Mouse (Mus musculus) adrenal gland, adult (tissue): Measurements from ENCODE around the gene Letm1.

ENCODE experiments used
- DNase-seq, 2 experiments: peaks; one replicate each; pipeline ENCODE4 v3.0.0; 2022 to 2023; ENCODE audit warnings: low spot score in 1 of 2; ENCODE audit not compliant: inconsistent age in 2 of 2

Letm1 gene

DNA sequence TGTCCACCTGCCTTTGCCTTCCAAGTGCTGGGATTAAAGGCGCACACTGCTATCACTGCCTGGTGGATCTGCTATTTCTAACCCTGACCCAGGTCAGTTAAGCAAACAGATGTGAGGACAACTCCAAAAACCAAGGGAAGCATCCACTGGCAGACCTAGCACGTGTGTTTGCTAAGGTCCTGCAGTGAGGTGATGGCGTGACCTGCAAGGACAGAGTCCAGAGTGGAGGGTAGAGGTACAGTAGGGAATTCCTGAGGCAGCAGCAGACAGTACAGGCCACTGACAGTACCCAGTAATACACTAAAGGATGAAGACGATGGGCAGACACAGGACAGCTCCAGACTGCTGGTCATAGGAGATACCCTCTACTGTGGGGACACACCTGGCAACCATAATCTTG is 42.1 kb downstream of the Letm1 start:
- no peak for DNase-seq

DNA sequence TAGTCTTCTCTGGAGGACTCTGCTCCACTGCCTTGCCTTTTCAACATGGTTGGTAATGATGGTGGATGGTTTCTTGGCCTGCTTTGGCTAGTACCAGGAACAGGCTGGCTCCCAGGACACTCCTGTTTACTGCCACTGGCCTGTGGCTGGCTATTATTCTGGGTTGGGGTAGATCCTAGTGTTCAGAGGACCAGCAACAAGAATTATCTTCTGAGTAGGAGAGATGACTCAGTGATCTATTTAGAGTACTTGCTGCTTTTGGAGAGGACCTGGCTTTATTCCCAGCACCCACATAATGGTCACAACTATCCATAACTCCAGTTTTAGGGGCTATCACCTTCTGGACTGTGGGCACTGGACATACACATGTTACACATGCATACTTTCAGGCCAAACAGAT is 44.3 kb downstream of the Letm1 start:
- DNase-seq: no peak

DNA sequence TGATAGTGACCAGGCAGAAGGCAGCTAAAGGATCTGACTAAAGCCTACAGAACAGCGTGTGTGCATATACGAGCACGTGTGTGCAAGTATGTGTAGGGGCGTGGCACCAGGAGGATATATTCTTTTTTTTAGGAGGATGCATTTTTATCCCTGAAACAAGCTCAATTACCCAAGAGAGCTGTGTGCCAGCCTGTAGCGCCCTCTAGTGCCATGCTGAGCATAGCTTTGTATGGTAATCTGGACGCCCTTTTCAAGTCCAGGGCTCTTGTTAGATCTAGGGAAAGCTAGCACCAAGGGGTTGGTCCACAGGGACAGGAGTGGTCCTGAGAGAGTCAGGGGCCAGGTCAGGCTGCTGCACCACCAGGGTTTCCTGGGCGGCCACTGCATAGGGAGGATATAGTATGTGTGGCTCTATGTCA is 44.7 kb downstream of the Letm1 start:
- peak; percentile 65 to 88 for DNase-seq

DNA sequence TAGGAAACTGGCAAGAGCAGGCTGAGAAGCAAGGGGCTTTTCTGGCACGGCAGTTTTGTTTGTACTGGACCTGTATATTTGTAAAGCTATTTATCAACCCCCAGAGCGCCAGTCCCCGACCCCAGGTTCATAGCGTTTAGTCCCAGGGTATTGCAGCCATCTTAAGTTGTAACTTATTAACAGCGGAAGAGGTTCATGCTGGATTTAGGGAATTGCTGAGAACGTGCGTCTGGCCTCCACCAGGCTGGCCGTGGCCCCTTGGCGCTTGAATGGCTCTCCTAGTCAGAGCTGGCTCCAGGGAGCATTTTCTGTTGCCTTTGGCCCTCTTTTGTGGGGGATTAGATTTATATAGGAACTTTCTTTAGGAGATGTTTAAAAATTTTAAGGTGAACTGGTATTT is 46.4 kb downstream of the Letm1 start:
- no peak for DNase-seq

DNA sequence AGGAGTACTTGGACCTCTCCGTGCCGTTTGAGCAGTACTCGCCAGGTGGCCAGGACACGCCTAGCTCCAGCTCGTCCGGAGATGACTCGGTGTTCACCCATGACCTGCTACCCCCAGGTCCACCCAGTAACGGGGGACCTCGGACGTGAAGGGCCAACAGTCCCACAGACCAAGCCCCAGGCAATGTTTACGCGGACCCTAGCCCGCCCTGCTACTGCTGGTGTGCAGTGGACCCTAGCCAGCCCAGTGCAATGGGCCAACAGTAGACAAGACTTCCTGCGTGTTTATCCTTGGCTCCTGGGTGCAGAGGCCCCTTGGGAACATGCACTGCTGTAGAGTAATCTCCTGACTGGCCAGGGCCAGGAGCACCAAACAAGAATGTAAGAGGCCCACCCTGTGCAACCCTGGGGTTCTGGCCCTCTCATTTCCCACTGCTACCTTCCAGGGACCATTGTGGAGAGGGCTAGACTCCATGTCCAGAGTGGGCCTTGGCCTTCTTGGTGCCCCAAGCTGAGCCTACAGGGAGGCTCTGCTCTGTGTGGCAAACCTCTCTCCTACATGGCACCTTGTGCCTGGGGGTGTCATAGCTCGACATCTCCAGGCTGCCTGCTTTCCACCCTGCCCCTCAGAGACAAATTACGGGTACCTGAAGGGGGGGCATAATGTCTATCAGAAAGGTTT is 47.1 kb downstream of the Letm1 start:
- no peak for DNase-seq

DNA sequence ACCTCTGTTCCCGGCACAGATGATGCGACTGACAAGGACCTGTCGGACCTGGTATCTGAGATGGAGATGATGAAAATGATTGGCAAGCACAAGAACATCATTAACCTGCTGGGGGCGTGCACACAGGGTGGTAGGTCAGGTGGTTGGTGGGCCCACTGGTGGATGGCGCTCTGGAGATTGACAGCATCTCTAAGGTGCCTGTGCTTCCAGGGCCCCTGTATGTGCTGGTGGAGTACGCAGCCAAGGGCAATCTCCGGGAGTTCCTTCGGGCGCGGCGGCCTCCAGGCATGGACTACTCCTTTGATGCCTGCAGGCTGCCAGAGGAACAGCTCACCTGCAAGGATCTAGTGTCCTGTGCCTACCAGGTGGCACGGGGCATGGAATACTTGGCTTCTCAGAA is 48.8 kb downstream of the Letm1 start:
- no peak for DNase-seq

DNA sequence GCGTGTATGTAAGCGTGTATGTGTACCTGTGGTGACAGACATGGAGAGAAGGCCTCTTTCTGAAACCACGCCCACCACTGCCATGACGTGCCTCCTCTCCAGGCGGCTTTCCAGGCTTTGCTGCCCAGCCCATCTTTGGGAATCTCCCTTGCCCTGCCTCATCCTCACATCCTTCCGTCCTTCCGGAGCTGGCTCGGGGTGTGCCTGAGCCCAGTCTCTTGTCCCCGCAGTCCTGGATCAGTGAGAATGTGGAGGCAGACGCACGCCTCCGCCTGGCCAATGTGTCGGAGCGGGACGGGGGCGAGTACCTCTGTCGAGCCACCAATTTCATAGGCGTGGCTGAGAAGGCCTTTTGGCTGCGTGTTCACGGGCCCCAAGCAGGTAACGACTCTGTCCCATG is 51.6 kb downstream of the Letm1 start:
- DNase-seq: no peak

DNA sequence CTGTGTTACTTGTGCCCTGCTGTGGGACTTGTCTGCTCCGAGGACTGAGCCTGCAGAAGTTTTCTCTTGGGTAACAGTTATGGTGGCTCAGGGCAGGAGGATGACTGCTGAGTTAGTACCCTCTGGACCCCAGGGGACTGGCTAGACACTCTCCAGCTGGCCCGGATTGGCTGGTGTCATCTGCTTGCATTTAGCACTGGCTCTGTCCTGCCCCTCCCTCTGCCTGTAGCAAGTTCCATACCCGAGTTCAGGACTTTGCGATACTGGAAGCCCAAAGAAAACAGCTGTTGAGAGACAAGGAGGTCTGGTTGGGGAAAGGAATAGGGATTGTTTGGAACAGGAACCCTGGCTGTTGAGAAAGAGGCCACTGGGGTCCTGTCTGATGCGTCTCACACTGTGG is 52.1 kb downstream of the Letm1 start:
- no peak for DNase-seq

DNA sequence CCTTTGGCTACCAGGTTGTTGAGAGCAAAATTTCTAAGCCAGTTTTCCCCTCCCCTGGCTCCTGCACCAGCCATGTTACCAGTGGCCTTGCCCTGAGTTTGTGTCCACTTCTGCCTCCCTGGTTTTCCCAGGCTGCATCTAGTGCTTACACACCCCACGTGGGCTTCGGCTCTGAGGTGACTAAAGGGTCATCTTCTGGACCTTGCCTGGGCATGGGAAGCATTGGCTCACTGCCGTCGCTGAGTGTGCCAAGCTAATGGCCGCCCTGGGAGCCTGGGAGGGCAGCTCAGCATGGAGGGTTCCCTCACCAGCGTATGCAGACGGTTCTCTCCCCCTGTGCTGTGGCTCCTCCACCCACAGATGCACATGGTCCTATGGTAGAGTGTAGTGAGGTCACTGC is 53.8 kb downstream of the Letm1 start:
- DNase-seq: no peak

DNA sequence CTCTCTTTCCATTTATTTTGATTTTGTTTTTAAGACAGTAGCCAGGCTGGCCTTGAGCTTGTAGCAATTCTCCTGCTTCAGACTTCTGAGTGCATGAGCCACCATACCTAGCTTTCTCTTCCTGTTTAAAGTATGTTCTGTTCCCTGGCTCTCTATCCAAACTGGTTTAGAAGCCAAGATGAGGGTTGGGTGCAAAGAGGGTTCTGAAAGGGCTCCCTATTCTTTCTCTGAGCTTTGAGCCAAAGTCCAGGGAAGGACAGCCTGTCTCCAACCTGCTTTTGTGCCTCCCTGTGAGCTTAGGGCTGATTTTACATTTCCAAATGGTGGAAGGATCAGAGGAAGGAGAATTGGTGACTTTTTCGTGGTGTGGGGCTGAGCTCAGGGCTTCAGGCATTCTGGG is 55.7 kb downstream of the Letm1 start:
- no peak for DNase-seq

DNA sequence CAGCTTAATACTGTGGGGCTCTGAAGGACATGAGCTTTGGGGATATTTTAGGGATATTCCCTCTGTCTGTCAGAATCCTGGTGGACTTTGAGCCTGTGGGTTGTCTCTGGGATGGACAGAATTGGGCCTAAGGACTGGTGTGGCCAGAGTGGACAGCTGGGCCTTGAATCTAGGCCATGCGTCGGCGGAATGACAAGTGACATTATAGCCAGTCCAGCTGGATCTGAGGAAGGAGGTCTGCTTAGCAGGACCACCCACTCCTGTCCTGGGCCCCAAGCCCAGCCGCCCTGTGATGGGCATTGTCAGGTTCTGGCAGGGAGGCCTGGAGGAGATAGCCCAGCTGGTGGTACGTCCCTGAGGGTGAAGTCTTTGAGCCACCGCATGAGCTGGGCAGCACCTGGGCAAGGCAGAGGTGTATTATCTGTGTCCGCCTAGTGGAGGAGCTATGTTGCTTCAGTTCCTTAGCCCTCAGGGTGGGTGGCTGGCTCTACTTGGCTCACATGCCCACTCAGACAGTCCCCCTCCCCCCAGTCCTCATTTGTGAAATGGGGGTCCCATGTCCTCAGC is 56.5 kb downstream of the Letm1 start:
- DNase-seq: no peak

DNA sequence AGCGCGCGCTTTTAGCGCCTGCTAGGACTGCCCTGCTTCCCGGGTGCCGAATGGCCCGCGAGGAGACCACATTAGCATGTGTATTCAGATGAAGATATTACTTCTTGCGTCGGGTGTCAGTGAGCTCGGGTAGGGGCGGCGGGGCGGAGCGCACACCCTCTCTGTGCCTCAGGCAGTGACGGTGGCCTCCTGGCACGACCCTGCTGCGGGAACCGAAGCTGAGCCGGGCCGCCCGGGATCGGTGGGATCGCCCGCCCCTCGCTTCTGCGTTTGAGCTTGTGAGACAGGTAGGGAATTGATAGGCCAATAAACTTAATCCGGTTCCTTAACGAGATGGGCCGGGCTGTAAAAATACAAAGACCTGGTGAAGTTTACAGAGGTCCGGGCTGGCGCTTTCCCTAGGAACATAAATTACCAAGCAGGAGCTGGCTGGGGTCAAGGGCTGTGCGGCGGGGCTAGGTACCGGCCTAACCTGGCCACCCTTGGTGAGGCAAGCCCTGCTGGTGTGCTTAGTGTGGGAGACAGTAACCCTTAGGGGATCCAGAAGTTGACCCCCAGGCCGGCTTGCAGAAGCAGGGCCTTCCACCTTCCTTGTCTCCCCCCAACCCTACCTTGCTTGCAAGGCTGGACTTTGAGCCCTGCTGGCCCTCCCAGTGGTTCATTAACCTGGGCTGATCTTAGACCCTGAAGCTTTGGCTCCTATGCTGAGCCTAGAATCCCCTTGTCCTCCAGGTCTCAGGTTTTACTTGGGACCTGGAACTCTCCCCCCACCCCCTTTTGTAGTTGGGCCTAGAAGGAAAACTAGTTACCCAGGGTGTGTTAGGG is 58.8 kb downstream of the Letm1 start:
- DNase-seq: no peak

DNA sequence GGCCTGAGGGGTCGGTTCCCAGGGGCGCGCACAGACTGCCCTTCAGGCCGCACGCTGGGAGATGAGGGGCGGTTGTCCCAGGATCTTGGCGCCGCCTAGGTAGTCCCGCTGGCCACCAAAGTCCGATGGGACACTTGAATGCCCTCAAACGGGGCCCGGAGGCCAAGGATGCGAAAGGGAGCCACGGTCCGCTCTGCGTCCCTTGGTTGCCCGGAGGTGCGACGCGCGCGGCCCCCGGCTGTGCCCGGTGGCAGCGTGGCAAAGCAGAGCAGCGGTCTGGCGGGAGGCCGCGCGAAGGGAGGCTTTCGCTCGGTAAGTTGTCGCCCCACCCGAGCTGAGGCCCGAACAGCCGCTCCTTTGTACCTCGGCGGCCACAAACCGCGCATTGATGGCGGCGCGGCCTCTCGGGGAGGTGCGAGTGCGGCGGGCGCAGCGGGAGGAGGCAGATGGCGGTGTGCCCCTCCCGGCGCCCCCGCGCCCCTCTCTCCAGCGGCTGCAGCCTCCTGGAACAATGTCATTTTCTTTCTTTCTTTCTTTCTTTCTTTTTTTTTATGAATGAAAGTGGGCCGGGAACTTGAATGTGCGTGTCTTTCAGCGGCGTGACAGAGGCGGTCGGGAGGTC is 59.5 kb downstream of the Letm1 start:
- DNase-seq: peak in 1 of 2 experiments; percentile 58

DNA sequence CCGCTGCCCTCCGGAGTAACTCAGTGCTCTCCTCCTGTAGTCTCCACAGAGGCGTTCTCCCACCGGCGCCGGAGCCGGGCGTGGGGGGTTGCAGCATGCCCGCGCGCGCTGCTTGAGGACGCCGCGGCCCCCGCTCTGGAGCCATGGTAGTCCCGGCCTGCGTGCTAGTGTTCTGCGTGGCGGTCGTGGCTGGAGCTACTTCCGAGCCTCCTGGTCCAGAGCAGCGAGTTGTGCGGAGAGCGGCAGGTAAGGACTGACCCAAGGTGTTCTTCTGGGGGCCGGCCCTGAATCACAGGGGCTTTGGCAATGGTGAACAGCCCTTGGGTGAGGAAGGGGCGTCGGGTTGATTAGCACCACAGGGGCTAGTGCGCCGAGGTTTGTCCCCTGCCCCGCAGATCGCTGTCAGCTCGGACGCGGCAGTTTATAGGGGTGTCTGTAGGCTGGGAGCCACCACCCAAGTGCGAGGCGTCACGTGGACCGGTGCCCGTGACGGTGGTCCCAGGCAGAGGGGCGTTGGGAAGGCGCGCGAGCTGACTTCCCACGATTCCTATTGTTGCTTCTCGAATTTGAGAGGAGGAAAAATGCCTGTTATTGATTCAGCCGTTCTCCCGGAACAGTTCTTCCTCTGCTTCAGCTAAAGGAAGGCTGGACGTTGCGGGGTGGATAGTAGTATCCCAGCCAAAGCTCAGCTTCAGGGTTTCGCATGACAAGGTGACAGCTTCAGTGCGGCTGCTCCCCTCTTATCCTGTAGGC is 60.2 kb downstream of the Letm1 start:
- no peak for DNase-seq

DNA sequence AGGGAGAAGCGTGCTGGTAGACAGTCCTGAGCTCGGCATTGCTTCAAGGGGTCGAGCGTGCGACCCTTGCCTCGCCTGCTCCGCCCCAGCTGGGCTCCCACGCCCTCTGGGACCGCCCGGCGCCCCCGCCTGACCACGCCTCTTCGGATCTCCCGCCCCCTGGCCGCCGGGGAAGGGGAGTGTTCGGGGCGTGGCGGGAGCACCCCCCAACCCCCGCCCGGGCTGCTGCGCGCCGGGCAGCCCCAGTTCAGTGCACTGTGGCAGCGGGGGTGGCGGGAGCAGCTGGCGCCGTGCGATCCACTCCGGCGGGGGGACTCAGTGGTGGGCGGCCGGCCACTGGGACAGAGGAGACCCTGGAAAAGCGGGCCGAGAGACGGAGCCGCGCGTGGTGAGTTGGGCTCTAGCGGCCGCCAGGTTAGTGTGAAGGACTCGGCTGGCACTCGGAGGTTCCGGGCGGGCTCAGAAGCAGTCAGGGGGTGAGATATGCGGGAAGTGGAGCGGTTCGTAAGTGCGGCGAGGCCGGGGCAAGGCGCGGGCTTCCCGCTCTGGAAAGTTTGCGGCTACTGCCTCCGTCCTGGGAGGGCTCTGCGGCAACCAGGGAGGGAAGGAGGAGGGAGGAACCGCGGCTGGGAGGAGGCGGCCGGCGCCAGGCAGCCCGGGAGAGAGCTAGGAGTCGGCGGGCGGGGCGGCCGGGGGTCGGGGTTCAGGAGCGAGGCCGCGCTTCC is 60.9 kb downstream of the Letm1 start, which contains the start of gene Fgfr3:
Gene Fgfr3 (plus strand): TSS at position 134 of the 725 bp plus-strand sequence.
- peak; percentile 70 to 87 for DNase-seq

DNA sequence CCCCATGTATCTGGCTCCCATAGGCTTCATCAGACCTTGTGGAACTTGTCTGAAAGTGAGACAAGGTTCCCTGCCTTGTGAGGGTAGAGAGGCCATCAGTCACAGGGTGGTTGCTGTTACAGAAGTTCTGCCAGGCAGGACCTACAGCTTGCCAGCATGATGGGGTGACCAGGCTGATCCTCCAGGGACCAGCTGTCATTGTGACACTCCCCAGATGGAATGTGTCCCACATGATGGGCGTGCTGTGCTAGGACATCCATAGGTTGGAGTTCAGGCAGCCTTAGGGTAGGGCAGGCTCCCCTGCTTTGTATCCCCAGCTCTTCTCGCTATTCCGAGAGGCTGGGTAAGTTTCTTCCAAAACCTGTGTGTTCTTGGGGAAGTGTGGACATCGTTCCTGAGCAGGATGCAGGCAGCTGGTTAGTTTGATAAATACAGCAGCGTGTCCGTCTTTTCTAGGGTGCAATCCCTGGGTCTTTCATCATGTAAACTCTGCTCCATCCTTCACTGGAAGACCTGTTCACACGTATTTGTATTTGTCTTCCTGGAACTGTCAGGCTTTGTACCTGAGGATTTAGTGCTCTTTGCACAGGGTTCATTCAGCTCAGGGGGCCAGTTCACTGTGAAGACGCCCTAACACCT is 61.6 kb downstream of the Letm1 start:
- peak in 1 of 2 experiments; percentile 28 for DNase-seq

DNA sequence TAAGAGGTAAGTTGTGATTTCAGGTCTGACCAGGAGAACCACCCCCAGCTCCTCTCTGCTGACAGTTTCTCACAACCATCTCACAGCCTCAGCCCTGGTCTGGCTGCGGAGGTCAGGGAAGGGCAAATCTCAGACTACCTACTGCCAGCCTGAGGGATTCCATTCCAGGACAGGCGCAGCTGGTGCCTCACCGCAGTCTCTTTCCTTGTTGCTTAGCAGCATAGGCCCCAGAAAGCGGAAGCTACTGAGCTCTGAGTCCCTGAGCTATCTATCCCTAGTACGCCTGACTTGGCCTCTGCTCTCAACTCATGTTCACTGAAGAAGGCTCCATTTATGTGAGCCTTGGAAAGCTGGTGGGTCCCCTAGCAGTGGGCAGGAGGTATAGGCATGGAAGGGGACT is 64.2 kb downstream of the Letm1 start:
- DNase-seq: no peak

DNA sequence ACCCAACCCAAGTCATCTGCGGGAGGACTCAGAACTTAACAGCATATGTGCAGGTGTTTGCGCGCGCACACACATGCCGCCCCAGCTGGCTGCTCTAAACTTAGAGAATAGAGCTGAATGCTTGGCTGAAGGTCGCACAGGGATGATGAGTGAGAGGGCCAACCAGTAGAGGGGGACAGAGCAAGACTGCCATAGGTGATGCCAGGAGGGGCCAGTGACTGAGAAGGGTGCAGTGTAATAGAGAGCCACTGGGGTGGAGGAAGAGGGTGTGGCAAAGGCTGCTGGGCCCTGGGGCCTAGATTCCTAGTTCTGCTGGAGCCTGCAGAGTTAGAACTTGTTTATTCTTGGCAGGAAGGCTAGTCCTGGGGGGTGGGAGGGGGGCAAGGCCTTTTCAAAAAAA is 66.2 kb downstream of the Letm1 start:
- no peak for DNase-seq

DNA sequence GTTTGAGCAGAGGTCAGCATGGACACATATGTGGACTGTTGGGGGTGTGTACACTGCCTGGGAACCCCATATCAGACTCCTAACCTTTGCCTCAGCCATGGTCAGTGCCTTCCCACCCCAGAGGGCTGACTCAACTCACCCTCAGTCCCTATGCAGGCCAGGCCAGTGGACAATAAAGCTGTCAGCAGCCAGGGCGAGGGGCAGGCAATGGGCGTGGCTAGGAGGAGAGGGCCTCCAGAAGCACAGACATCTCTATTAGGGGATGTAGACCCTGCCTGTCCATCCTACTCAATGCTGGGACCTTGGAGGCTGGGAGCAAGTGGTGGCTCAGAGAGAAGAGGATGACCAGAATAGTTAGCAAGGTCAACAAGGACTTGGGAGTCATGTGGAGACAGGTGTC is 67.4 kb downstream of the Letm1 start:
- no peak for DNase-seq

DNA sequence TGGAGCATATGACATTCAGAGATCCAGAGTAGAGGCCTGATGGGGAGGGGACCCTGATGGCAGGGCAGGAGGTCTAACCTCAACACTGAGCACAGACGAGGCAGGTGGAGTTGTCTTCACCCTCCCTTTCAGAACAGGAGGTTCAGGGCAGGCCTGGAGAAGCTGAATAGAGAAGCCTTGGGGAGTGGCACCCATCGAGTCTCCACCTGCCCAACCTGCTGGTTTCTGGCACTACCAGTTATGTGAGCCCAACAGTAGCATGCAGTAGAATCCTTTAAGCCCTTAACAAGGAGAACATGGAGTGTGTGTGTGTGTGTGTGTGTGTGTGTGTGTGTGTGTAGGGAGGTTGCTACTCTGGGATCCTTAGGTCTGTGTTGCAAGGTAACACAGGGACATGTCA is 70.1 kb downstream of the Letm1 start:
- no peak for DNase-seq
